Mouse (Mus musculus) liver, embryonic 13.5 days (tissue): ENCODE results near the gene Ankzf1. TPM values are rescaled to one million over a fixed set of nuclear protein-coding genes. Genes with fewer than 3 reads are reported as not detected.

Source experiments
- ATAC-seq: fragments of 200-750 bp; cut with Nextera tagmentation; 2 replicates; pipeline ENCODE4 v1.8.0; 2017; ENCODE audit warnings: low read depth, mild to moderate bottlenecking, moderate number of reproducible peaks, moderate library complexity
- DNase-seq: peaks from one replicate; pipeline ENCODE4 v3.0.0; 2022
- H3K27ac ChIP-seq: fragments of 300-500 bp; sonication (generic); 2 replicates; pipeline ENCODE4 v1.5.1; 2015; ENCODE audit warnings: moderate library complexity, mild to moderate bottlenecking, inconsistent platforms
- H3K27me3 ChIP-seq: fragments of 300-500 bp; sonication (generic); 2 replicates; pipeline ENCODE4 v1.6.1; 2015; ENCODE audit warnings: mild to moderate bottlenecking, inconsistent platforms
- H3K36me3 ChIP-seq: fragments of 300-500 bp; sonication (generic); 2 replicates; pipeline ENCODE4 v1.6.1; 2015; ENCODE audit warnings: mild to moderate bottlenecking, inconsistent platforms
- H3K4me1 ChIP-seq: fragments of 300-500 bp; sonication (generic); replicated peaks from 2 replicates; pipeline ENCODE4 v1.6.1; 2015; ENCODE audit warnings: inconsistent platforms
- H3K4me2 ChIP-seq: fragments of 300-500 bp; sonication (generic); 2 replicates; pipeline ENCODE4 v1.6.1; 2015; ENCODE audit warnings: inconsistent platforms, mild to moderate bottlenecking, moderate library complexity
- H3K4me3 ChIP-seq: fragments of 300-500 bp; sonication (generic); replicated peaks from 2 replicates; pipeline ENCODE4 v1.5.1; 2015; ENCODE audit warnings: mild to moderate bottlenecking, inconsistent platforms
- H3K9ac ChIP-seq: fragments of 300-500 bp; sonication (generic); 2 replicates; pipeline ENCODE4 v1.6.1; 2015; ENCODE audit warnings: mild to moderate bottlenecking, inconsistent platforms
- H3K9me3 ChIP-seq: fragments of 300-500 bp; sonication (generic); replicated peaks from 2 replicates; pipeline ENCODE4 v1.6.1; 2016; ENCODE audit warnings: inconsistent platforms
- WGBS: fragments of 180-500 bp; shearing (Covaris S2); methylation state at CpG from one replicate; pipeline ENCODE4 v1.1.7; 2015; ENCODE audit not compliant: insufficient replicate concordance; 5-methylcytosine and 5-hydroxymethylcytosine counted together
- polyA plus RNA-seq: library from polyadenylated mRNA; unstranded; fragments of >200 nt; fragmentation: Nextera tagmentation; extraction: Ambion mirVana; gene quantifications from 2 replicates; pipeline ENCODE4 v1.2.1, GENCODE M21; 2015

Ankzf1 gene
- polyA plus RNA-seq, 1 experiment from 2014 or later: 9.3 TPM

DNA sequence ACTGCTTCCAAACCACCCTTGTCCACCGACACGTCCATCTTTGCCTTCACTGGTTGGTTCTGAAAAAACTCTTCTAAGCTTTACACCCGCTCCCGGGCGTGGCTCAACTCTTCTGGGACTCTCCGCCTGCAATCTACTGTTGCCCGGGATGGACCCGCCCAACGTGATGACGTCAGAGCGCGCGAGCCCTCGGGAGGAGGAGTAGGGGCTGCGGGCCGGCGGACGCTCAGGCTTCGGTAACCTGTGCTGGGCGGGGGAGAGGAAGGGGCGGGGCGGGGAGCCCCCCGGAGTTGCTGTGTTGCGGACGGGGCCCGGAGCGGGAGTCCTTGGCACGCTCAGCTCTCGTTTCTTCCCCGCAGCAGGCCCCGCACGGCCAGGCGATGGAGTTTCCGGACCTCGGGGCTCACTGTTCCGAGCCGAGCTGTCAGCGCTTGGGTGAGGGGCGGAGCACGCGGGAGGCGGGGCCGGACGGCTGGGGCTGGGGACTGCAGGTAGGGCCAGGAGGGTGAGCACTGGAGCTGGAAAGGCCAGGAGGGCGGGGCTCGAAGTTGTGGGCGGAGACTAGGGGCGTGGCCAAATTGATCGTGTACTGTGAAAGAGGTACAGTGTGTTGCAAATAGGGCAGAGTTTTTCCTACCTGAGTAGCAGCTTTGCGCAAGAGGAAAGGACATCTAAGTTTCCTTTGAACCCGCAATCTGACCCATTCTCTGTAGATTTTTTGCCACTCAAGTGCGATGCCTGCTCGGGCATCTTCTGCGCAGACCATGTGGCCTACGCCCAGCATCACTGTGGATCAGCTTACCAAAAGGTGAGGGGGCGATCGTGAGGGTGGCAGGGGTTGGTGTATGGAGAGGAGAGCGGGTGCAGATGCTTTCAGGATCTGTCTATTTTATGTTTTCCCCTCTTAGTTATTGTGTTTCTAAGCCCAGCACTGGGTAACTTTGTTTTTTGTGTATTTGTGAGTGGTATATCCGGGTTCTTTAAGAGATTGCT is 23.2 kb upstream of the Ankzf1 start, which contains the start of gene Zfand2b:
TSS of gene Zfand2b (plus strand) at position 175 of the 993 bp plus-strand sequence.
- peak; percentile 96 for ATAC-seq
- no peaks in the 10 kb centered on the region for H3K27me3 ChIP-seq
- WGBS: 3% methylated on average over 59 of the region's 59 CpGs
- H3K27ac ChIP-seq: peak within 1 kb of the TSS; percentile 98
- H3K4me3 ChIP-seq: peak within 1 kb of the TSS; percentile 89
- H3K4me1 ChIP-seq: peaks cover 35% of the 10 kb centered on the region
- H3K4me2 ChIP-seq: peak within 1 kb of the TSS; percentile 91
- no peaks in the 10 kb centered on the region for H3K9me3 ChIP-seq
- H3K36me3 ChIP-seq: peaks cover 45% of the 10 kb centered on the region
- peak; percentile 97 for DNase-seq
- H3K9ac ChIP-seq: peak within 1 kb of the TSS; percentile 93

DNA sequence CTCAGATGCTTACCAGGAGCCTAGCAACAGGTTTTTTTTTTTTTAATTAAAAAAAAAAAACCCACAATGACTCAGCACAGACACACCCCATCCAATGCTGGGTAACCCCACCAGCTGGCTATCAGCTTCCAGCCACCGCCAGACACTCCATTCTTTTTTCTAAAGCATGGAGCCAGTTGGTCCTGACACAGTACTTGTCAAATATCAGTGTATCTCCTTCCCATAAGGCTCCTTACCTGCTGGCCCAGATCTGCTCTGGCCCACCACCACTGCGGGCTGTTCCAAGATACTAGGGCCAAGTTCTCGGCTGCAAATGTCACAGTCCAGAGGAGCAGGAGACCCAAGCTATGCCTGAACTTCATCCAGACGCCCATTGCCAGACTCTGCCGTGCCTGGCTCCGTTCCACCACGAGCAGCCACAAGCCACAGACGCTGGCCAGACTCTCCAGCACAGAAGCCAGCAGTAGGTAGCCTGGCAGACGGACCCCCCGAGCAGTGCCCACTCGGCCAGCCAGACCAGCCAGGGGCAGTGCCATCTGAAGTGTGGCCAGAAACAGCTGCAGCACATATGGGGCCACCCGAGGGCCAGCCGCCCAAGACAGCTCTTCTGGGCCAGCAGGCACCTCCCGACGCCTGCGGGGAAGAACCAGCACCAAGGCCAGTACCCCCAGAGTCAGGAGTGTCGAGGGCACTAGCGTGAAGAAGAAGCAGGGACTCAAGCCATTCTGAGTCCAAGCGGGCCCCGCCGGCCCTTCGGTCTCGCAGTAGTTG is 12.4 kb upstream of the Ankzf1 start:
- peak overlapping the region; percentile 99 for H3K9ac ChIP-seq
- peak overlapping the region; percentile 96 for H3K4me2 ChIP-seq
- H3K4me3 ChIP-seq: peak overlapping the region; percentile 95
- peak; percentile 79 for ATAC-seq
- no peaks in the 10 kb centered on the region for H3K27me3 ChIP-seq
- 3% methylated on average over 23 of the region's 23 CpGs for WGBS
- H3K9me3 ChIP-seq: 0 out of 2 replicates have a peak, but pooled peaks cover 4% of the 10 kb centered on the region
- peak; percentile 73 for DNase-seq
- peaks cover 76% of the 10 kb centered on the region for H3K36me3 ChIP-seq
- H3K27ac ChIP-seq: peak overlapping the region; percentile 100
- peaks cover 59% of the 10 kb centered on the region for H3K4me1 ChIP-seq

DNA sequence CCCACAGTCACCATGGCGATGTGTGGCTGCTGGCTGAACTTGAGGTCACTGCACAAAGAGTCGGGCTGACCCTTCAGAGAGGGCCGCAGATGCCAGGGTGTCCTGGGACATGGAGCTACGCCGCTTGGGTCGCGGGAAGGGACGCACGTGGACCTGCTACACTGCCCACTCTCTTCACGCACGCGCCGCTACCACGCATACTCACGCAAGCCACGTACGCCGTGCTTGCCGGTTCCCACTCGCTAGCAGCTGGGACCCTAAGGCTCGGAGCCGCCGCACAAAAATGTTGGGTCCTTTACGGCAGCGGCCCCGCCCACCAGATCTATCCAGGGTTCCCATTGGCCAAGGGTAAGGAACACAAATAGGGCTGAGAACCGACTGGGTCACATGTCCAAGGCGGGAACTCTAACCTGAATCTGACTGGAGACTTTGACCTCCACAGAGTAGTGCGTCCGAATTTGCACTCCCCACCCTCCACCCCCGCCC is 11.8 kb upstream of the Ankzf1 start, which contains the start of gene Abcb6:
TSS of gene Abcb6 (minus strand) at position 288 of the 486 bp plus-strand sequence.
- ATAC-seq: peak; percentile 87

DNA sequence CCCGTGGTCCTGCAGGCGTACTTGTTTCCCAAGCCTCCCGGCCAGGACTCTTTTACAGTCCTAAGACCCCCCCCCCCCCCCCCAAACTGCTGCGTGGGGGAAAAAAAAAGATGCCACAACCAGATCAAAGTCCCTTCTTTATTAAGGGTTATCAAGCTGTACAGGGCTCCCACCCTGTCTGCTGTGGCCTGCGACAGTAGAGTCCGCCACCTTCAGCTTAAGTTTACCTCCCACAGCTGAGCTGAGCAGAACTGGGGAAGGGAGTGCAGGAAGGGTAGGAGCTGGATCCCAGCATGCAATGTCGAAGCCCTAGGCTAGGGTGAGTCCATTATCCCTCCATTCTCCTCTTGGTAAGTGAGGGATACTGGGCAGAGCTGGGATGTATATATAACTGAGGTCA is 11.2 kb upstream of the Ankzf1 start:
- Histone ChIP-seq H3K27ac (peak overlapping the region; percentile 100), H3K4me2 (peak overlapping the region; percentile 96), H3K4me3 (peak overlapping the region; percentile 95), H3K9ac (peak overlapping the region; percentile 99), H3K27me3 (no peaks in the 10 kb centered on the region), H3K9me3 (0 out of 2 replicates have a peak, but pooled peaks cover 4% of the 10 kb centered on the region), H3K4me1 (peaks cover 55% of the 10 kb centered on the region), H3K36me3 (peaks cover 76% of the 10 kb centered on the region)
- DNase-seq (no peak), ATAC-seq (0 out of 2 replicates have a peak, but pooled peaks have one; percentile 10)
- 36% methylated on average over 7 of the region's 7 CpGs for WGBS

More for the DNA sequence above, 11.8 kb upstream of the Ankzf1 start, which contains the start of gene Abcb6:
- peaks cover 59% of the 10 kb centered on the region for H3K4me1 ChIP-seq
- peak; percentile 92 for DNase-seq
- peak within 1 kb of the TSS; percentile 95 for H3K4me3 ChIP-seq
- WGBS: under 1% methylated on average over 31 of the region's 31 CpGs
- H3K36me3 ChIP-seq: peaks cover 76% of the 10 kb centered on the region
- no peaks in the 10 kb centered on the region for H3K27me3 ChIP-seq
- peak within 1 kb of the TSS; percentile 99 for H3K9ac ChIP-seq
- 0 out of 2 replicates have a peak, but pooled peaks cover 4% of the 10 kb centered on the region for H3K9me3 ChIP-seq
- peak within 1 kb of the TSS; percentile 96 for H3K4me2 ChIP-seq
- peak within 1 kb of the TSS; percentile 100 for H3K27ac ChIP-seq

DNA sequence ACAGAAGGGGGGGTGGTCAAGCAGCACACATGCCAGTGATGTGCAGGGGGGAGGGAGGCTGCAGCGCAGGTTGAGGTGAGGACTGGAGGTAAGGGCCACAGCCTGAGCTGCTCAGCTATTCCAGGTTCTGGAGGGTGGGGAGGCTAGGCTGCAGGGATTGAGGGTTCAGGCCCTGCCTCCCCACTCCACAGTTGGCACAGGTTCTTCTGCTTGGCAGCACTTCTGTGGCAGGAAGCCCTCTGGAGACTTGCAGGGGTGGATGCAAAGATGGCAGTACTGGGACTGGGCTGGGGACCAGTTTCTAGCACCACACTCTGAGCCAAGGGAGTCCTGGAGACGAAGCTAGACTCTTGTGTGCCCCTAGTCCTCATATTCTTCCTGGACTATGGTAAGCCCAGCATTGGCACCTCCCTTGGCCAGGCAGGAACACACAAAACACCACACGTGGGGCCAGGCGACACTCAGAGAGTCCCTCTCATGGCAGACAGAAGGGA is 10.5 kb upstream of the Ankzf1 start:
- DNase-seq: no peak
- peak overlapping the region; percentile 96; the same call in 1 of the 2 replicates for H3K4me2 ChIP-seq

DNA sequence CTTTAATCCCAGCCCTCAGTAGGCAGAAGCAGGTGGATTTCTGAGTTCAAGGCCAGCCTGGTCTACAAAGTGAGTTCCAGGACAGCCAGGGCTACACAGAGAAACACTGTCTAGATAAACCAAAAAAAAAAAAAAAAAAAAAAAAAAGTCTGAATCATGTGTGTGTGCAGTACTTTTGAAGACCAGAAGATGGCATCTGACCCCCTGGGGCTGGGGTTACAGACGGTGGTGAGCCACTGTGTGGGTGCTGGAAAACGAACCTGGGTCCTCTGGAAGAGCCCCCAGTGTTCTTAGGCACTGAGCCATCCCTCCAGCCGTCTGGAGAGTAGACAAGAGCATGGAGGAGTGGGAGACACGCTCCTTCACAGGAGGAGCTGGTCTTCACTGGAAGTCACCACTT is 9.8 kb upstream of the Ankzf1 start:
- ATAC-seq (no peak), DNase-seq (no peak)
- Histone ChIP-seq H3K4me1 (peaks cover 40% of the 10 kb centered on the region), H3K9me3 (0 out of 2 replicates have a peak, but pooled peaks cover 4% of the 10 kb centered on the region), H3K27ac (peak overlapping the region; percentile 100; the same call in 1 of the 2 replicates), H3K4me2 (no peak overlapping the region), H3K27me3 (no peaks in the 10 kb centered on the region), H3K4me3 (no peak overlapping the region), H3K9ac (no peak overlapping the region), H3K36me3 (peaks cover 76% of the 10 kb centered on the region)
- 68% methylated on average over 4 of the region's 4 CpGs for WGBS

More for the DNA sequence above, 10.5 kb upstream of the Ankzf1 start:
- Histone ChIP-seq H3K27ac (peak overlapping the region; percentile 100), H3K36me3 (peaks cover 76% of the 10 kb centered on the region), H3K4me3 (no peak overlapping the region), H3K9ac (peak overlapping the region; percentile 99; the same call in 1 of the 2 replicates), H3K4me1 (peaks cover 48% of the 10 kb centered on the region), H3K9me3 (0 out of 2 replicates have a peak, but pooled peaks cover 4% of the 10 kb centered on the region), H3K27me3 (no peaks in the 10 kb centered on the region)
- ATAC-seq: no peak
- WGBS: 83% methylated on average over 4 of the region's 4 CpGs

DNA sequence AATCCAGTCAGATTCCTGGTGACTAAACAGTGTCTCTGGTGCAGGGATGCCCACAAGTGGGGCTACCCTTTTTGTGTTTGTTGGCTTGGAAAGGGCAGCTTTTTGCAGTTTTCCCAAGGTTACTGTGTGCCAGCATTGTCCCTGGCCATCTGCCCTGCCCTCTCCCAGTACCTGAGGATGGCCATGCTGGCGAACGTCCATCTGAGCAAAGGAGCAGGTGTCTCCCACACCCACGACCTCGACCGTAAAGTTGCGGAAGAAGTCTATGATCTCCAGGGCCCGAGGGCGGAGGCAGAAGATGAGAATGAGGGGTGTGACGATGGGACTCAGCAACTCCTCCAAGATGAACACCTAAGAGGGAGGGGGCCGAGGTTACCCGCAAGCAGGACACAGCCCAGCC is 6.5 kb upstream of the Ankzf1 start:
- Histone ChIP-seq H3K27me3 (no peaks in the 10 kb centered on the region), H3K4me2 (no peak overlapping the region), H3K4me3 (no peak overlapping the region), H3K27ac (no peak overlapping the region), H3K9me3 (0 out of 2 replicates have a peak, but pooled peaks cover 4% of the 10 kb centered on the region), H3K4me1 (peaks cover 46% of the 10 kb centered on the region), H3K9ac (no peak overlapping the region), H3K36me3 (peaks cover 94% of the 10 kb centered on the region)
- no peak for ATAC-seq
- no peak for DNase-seq
- 86% methylated on average over 11 of the region's 11 CpGs for WGBS

DNA sequence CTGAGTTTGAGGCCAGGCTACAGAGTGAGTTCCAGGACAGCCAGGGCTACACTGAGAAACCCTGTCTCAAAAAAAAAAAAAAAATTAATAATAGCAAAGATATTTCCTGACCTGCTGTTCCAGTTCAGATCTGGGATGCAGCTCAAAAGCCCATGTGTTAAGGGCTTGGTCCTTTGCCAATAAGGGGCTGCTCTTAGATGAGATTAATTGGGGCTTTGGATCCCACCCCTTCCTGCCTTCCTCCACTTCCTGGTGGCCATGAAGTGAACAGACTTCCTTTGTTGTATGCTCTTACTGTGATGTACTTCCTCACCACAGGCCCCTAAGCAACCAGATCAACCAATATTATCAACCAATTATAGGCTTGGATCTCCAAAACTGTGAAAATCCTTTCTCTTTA is 4.8 kb upstream of the Ankzf1 start:
- no peak overlapping the region for H3K27ac ChIP-seq
- H3K27me3 ChIP-seq: no peaks in the 10 kb centered on the region
- ATAC-seq (no peak), DNase-seq (no peak)
- 0 out of 2 replicates have a peak, but pooled peaks cover 4% of the 10 kb centered on the region for H3K9me3 ChIP-seq
- H3K4me3 ChIP-seq: no peak overlapping the region
- peaks cover 40% of the 10 kb centered on the region for H3K4me1 ChIP-seq
- no peak overlapping the region for H3K4me2 ChIP-seq
- H3K36me3 ChIP-seq: peaks cover 81% of the 10 kb centered on the region
- no peak overlapping the region for H3K9ac ChIP-seq

DNA sequence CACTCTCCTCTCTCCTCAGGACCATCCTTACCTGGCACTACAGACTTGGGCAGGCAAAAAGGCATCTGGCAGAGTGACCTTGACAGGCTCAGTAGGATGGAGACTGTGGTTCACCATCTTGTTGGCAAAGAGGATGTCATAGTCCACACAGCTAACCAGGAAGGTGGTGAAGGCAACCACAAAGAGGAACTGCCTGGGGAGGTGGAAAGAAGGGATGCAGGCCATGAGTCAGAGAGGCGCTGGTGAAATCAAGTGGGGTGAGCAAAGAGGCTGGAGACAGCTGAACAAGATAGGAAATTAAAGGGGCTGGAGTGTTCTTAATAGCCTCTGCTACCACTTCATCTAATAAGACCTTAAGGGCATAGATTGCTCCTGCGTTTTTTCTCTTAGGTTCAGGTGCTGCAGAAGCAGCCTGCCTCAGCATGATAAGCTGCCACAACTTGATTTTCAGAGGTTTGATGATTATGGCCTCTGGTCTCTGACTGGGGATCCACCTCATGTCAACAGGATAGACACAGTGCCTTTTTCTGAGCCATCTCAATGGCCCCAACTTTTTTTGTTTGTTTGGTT is 4.0 kb upstream of the Ankzf1 start:
- Histone ChIP-seq H3K27ac (peak overlapping the region; percentile 30; the same call in 1 of the 2 replicates), H3K4me2 (no peak overlapping the region), H3K27me3 (no peaks in the 10 kb centered on the region), H3K9me3 (no peaks in the 10 kb centered on the region), H3K4me3 (no peak overlapping the region), H3K4me1 (peaks cover 42% of the 10 kb centered on the region), H3K9ac (no peak overlapping the region), H3K36me3 (peaks cover 72% of the 10 kb centered on the region)
- ATAC-seq (no peak), DNase-seq (no peak)
- 27% methylated on average over 2 of the region's 2 CpGs for WGBS

DNA sequence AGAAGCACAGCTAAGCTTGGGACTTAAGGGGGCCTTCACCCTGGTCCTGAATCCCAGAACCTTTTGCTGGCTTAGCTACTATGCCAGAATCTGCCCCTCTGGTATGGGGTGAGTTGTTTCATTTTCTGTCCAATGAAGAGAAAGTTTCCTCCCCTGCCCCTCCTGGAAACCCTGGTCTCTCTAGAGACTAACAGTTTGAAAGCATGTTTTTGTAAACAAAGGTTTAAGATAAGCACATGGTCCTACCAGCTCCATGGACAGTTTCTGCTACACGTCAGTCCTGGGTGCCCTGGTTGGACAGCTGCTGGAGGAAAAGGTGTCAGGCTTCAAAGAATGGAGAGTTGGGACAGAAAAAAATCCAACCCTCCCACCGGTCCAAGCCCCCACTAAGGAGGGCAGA is 1.4 kb upstream of the Ankzf1 start:
- Histone ChIP-seq H3K4me3 (peak overlapping the region; percentile 87), H3K9me3 (no peaks in the 10 kb centered on the region), H3K9ac (peak overlapping the region; percentile 97), H3K27me3 (no peaks in the 10 kb centered on the region), H3K4me2 (peak overlapping the region; percentile 88), H3K36me3 (peaks cover 55% of the 10 kb centered on the region), H3K27ac (peak overlapping the region; percentile 97), H3K4me1 (peaks cover 51% of the 10 kb centered on the region)
- ATAC-seq: no peak
- 38% methylated on average over 2 of the region's 2 CpGs for WGBS
- DNase-seq: peak; percentile 34
